Mouse (Mus musculus) naive thymus-derived CD4-positive, alpha-beta T cell, adult 2 months (primary cell): ENCODE data around the gene Gm49383.
A peak's percentile ranks its signal among the peaks of the same experiment; 100 is the strongest.

Experiments used
- DNase-seq: peaks from one replicate; pipeline ENCODE4 v3.0.0-alpha.2; 2011; ENCODE audit warnings: low read depth

The Gm49383 gene

DNA sequence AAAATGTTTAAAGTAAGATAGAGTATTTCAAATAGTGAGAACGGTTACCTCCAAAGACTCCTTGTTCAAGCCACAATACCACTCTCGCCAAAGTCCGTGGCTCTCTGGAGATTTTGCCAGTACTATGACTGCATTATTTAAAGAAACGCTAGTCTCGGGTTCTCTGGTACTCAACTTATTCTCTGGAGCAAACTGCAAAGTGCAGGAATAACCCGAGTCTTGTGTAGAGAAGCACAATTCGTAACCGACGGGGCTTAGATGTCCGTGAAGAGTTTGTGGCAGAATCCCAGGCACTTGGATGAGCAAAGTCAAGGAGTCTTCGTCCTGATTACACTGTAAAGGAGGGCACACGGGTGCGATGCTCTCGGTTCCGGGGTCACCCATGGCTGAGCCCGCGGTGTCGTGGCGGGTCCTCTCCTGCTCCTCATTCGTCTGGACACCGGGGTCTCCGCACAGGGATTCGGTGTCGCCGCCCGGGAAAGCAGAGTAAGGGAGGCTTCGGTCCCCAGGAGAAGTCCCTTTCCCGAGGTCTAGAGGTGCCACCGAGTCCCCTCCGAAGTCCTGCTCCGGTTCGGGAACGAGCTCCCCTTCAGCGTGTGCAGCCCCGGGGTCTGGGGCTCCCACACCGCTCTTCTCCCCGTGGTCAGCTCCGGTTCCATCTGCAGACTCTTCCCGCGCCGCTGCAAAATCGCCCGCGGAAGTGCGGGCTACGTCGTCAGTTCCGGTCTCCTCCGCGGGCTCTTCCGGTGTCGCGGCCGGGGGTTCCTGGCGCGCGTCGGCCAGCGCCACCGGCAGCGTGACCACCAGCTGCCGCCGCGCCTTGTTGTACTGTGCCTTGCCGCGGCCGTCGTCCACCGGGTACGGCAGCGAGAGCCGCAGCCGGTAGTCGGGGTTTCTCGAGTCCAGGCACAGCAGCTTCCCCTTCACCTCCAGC is at the start of gene Gm49383:
Gene Gm49383, minus strand, starts transcription at position 661 of the 934 bp plus-strand sequence.
- peak; percentile 73 for DNase-seq

DNA sequence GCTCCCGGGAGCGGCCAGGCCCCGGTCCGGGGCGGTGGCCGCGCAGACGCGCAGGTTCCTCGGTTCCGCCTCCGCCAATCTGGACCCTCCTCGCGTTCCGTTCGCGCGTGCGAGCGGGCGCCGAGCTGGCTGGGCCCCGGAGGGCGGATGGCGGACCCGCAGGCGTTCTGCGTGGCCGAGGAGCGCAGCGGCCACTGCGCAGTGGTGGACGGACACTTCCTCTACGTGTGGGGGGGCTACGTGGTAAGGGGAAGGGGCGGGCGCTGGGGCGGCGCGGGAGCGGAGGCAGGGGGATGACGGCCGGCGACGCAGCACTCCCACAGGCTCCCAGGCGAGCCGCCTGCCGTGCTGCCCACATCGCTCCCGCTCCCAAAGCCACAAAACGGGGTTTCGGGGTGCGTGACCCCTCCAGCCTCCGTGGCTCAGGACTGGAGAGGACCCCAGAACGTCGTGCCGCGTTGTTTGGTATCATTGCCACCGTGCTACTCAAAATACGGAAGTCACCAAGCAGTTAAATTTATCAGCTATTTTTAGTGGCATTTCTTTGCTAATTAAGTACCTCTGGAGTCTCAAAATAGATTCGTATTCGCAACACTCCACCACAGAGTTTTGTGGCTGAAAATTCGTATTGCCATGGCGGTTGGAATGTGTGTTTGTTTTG is 45.0 kb upstream of the Gm49383 start:
- peak; percentile 71 for DNase-seq

DNA sequence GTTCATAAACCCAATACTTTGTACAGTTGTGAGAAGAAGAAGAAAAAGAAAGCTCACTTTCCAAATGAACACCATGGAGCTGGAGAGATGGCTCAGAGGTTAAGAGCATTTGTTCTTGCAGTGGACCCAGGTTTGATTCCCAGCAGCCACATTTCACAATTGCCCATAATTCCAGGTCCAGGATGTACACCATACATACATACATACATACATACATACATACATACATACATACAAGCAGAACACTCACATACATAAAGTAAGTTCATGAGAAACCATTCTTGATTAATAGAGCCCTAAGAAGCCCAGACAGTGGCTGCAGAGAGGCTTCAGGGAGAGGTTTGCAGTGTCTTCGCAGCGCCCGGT is 44.5 kb upstream of the Gm49383 start:
- DNase-seq = no peak

DNA sequence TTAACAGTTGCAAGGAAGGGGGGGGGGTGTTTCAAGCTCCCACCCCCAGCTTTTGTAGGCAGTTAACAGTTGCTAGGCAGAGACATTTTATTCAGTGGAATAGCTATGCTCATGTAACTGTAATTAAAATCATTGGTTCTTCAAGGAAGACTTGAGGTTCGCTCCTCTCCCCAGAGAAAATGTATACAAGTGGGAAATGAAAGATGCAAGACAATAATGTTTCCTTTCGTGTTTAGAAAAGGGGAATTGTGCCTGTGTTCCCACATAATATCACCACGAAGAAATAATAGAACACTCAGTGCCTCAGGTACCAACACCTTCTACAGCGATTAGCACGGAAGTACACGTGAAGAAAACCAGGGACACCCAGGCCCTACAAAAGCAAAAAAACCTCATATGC is 44.0 kb upstream of the Gm49383 start, which contains the start of gene Klhdc1:
Gene Klhdc1, plus strand, starts transcription at position 301 of the 400 bp plus-strand sequence.
- no peak for DNase-seq

DNA sequence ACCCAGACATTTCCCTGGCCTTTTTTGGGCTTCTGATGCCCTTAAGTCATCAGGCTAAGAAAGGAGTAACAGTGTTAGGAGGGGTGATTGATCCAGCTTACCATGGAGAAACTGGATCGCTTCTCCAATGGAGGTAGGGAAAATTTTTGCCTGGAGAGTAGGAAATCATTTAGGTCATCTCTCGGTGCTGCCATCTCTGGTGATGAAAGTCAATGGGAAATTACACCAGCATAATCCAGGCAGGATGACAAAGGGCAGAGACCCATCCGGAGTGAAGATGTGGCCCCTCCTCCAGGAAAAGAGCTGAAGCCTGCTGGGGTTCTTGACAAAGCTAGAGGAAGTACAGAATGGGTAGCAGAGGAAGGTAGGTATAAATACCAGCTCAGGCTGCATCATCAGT is 41.4 kb upstream of the Gm49383 start:
- no peak for DNase-seq

DNA sequence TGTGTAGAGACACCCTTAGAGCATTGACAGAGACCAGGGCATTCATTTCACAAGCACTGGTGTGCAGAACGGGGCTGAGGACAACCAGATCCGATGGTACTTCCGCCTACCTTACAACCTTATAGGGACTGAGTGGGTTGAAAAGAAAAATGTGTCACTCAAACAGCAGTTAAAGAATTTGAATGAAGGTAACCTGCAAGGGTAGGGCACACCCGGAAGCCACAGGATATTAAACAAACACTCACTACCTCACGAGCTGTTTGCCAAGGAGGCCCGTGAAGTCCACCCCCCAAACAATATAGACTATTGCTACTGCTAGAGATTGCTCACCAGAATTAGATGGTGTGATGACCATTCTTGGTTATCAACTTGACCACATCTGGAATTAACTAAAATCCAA is 38.9 kb upstream of the Gm49383 start:
- no peak for DNase-seq

DNA sequence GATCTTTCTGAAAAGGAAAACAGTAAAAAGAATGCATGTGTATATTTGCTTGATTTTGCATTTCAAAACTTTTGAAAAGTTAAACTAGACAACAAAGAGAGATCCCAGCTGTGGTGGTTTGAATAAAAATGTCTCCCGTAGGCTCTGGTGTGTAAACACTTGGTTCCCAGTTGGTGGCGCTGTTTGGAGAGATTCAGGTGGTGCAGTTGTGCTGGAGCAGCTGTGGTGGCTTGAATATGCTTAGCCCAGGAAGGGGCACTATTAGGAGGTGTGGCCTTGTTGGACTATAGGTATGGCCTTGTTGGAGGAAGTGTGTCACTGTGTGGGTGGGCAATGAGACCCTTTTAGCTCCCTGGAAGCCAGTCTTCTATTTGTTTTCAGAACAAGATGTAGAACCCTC is 32.3 kb upstream of the Gm49383 start:
- peak; percentile 82 for DNase-seq

DNA sequence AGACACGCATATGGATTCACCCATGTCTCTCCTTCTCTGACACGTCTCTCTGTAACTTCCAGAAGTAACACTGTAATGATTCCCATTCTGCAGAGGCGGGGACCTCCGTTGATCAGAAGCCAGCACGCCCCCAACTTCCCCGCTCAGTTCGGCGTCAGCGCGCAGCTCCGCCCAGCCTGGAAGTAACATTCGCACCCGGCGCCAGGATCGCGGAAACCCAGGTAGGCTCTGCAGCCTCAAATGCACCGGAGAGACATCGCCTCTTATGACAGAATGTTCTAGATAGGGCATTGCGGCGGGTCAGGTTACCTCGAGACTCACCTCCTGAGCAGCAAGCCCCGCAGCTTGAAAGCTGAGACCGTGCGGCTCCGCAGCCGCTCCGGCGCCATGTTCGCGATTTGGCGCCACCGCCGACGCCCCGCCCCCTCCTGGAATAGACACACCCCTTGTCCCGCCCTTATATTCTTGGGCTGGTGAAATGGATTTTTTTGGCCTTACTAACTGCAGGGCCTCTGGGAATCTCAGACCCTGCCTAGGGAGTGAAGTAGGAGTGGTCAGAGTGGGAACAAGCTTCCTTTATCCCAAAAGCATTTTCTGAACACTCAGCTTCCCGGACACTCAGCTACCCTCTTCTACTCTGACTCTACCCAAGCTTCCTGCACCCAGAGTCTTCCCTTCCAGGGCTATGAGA is 31.0 kb upstream of the Gm49383 start, which contains the start of gene Pole2:
Gene Pole2, minus strand, starts transcription at position 420 of the 691 bp plus-strand sequence.
- peak; percentile 91 for DNase-seq

DNA sequence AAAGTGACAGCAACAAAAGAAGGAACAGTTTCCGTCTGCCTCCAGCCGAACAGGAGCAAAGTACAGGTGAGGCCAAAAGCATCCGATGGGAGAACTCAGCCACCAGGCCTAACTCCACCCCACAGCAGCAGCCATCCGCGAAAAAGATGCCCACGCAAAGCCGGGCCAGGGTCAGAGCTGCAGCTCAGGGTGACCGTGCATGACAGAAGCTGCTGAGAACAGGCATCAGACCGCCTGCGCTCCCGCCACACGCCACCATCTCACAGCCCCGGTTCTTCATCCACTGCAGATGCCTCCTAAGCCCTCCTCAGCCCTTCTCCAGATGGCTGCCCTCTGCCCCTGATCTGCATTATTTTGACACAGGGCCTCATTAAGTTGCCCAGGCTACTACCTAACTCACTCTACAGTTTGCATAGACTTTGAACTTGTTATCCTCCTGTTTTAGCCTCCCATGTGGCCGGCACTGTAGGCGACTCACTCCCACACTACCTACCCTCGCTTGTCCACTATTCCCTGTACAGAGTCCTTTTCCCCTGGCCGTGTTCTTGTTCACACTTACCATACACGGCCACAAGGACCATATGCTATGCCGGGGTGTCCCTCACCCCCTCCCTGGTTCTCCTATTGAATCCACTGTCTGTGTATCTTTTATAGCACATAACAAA is 23.8 kb upstream of the Gm49383 start:
- no peak for DNase-seq

DNA sequence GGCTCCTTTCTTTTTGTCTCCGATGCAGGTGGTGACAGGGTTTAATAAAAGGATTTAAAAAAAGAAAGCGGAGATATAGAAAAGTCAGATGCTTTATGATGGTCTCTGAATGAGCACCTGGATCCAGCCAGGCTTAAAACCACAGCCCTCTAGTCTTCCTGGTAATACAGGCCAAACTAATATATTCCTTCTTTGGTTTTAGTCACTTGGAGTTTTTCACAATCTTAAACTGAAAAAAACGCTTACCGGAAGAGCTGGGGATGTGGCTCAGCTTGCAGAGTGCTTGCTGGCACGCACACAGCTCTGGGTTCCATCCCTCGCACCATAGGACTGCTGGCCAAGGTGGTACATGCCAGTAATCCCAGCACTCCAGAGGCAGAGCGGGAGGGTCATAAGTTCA is 19.7 kb upstream of the Gm49383 start:
- DNase-seq = no peak

DNA sequence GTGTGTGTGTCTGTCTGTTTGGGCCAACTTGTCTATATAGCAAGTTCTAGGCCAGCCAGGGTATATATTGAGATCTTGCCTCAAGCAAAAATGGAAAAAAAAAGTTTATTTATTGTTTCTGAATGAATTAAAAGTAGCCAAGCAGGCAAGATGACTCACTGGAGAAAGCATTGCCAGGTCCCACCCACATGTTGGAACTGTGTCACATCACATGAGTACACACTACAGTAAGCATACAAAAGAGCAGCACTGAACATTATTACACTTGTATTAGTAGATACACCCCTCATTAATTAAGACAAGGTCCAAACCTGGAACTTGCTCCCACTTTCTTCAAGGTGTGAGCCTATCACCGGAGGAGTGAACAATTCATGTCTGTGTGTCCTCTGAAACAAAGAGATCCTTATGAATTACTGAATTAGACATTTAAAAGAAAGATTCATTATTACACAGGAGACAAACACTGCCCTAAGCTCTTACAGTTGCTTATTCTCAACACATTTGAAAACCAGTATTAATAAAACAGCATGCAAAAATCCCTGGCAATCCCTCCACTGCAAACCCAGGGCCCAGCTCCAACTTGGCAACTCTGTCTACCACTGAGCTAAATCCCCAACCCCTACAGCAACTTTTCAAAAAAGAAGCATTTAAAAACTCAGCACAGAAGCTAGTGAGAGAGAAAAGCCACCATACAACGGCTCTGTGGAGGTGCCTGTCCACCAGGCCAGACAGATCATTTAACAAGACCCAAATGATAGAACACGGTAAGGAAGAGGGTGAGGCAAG is 18.3 kb upstream of the Gm49383 start:
- no peak for DNase-seq

DNA sequence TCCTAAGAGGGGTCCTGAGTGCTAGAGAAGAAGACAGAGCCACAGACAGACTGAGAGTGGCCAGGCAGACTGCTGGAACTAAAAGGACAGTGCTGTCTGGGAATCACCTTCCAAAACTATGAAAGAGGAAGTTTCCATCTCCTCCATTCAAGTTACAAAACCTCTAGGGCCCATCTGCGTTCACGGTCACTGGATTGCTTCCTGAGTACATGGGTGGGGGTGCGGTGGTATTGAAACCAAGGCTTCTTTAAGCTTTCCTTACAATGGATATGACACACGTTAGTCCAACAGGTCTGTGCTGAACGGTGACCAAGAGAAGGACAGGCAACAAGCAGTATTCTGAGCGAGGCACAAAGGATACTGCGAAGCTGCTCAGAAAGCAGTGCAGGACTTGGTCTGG is 17.5 kb upstream of the Gm49383 start:
- DNase-seq = no peak

DNA sequence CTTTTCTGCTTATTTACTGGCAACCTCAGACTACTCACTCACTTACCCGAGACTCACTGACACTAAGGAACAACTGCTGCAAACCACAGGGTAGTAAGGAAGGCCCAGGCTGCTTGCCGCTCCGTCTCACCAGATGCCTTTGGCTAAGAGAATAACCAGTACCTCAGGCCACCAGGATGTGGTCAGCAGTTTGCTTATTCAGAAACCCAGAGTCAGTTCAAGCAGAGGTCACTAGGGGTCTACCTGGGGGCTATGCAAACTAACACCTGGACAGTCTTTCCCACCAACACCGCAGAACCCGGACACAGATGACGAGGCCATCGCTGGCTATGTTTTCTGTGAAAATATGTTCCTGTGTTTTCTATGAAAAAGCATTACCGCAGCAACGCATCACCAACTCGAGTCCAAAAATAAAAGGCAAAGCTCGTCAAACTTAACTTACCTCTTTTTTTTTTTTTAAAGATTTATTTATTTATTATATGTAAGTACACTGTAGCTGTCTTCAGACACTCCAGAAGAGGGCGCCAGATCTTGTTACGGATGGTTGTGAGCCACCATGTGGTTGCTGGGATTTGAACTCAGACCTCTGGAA is 16.4 kb upstream of the Gm49383 start:
- no peak for DNase-seq

DNA sequence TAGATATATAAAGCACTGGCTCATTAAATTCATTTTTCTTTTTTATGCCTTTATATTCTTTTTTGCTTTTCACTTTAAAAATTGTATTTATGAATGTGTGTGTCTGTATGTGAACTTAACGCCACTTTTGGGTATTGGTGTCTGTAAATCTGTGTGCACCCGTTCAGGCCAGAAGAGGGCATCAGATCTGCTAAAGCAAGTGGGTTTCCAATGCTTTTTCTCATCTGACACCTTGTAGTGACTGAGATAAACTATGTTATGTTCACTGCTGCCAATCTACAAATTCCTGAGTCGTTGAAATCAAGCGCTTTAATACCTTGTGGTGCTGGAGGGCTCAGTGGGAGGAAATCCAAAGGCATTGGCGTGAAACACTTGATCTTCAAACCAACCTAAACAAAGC is 14.2 kb upstream of the Gm49383 start:
- DNase-seq = peak; percentile 57

DNA sequence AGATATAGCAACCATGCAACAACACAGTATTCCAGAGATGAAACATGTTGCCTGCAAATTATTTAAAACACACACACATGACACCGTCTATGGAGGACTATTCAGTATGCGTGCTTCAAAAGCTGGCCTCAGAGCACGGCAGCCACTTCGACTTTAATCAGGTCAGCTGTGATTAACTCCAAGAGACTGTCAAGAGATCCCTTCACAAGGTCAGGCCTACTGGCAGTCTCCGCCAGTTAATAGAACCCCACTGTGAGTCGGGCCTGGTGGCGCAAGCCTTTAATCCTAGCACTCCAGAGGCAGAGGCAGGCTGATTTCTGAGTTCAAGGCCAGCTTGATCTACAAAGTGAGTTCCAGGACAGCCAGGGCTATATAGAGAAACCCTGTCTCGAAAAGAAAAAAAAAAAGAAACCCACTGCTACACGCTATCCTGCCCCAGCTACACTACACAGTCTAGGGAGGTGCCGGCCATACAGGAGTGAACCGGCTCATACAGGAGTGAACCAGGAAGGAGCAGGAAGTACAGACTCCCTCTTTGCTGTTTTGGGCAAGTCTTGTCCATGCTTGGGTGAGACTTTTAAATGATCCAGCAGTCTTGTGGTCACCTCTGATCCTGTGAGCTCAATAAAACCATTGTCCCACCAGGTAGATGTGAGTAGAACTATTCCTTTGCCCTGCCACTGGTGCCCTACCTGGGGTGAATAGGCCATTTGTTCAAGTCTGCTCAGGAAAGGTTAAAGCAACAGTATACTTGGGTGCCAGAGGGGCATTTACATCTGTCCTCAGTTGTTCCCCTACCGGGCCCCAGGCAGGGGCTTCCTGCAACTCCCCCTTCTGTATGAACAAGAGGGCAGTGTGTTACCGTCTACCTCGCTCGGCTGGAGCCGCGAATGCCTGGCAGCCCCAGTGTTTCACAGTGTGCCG is 13.4 kb upstream of the Gm49383 start:
- DNase-seq = no peak

DNA sequence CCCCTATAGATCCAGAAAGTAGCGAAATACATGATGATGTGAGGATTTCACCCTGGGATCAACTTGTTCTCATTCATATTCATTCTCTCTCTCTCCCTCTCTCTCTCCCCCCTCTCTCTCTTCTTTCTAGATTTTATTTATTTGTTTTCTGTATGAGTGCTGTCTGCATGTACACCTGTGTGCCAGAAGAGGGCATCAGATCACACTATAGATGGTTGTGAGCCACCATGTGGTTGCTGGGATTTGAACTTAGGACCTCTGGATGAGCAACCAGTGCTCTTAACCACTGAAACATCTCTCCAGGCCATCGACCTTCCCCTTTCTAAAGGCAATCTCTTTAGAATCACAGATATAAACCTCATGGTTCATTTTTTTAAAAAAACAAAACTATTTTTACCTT is 11.6 kb upstream of the Gm49383 start:
- DNase-seq = no peak

DNA sequence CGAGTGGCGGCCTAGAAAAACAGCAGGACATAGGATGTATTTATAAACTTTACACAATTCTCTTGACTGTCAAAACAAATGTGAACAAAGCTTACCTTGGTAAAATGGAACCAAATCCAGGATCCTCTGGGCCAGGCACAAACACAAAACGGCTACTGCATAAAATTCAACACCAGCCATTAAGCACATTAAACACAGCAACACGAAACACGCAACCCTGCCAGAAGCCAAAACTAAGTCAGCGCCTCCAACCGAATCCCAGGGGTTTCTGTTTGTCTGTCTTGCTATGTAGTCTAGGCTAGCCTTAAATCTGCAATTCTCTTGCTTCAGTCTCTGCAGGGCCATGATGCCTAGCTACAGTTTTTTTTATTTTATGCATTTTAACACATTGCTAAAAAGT is 11.0 kb upstream of the Gm49383 start:
- no peak for DNase-seq

DNA sequence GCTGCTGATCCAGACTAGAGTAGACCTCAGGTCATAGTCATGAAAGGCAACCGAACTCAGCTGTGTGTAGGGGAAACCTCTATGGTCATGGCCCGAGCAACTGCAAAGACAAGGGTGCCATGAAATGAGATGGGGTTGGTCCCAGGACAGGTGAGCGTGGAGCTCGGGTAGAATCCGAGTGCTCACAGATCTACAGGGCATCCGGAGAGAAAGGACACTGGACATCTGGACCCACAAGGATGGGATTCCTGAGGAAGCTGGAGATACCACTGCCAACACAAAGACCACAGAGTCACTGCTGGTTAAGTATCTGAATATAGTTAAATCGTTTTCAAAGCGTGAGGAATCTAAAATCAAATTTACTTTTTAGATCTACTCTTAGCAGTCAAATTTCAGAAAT is 10.5 kb upstream of the Gm49383 start:
- no peak for DNase-seq

DNA sequence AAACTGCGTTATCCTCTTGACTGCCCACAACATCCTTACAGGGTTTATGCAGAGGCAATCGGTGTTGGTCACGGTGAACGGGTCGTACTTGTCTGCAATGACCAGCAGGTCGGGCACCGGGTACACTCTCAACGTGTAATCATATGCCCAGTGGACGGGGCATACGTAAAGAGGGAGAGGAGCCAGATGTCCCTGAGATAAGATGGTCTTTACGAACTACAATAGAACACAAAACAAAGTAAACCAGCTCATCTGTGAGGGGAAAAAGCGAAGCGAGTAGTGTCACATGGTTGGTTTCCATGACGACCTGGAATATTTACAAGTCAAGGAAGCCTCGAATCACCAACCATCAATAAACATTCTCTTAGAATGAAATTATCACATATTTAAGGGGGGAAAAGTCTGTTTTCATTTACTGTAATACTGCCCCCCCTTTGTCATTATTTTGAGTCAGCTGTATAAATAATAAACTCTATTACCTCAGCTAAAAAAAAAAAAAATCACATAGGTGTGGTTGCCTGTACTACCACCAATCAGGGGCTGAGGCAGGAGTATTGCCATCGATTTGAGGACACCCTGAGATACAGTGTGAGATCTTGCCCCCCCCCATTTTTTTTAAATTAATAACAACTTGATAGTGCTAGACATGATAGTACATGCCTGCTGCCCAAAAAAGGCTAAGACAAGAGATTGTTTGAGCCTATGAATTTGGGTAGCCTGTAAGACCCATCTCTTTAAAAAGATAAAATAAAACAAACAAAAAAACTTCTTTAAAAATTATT is 7.3 kb upstream of the Gm49383 start, which contains the start of gene Gm49384:
Gene Gm49384, minus strand, starts transcription at position 216 of the 782 bp plus-strand sequence.
- DNase-seq = peak; percentile 62
